Mouse (Mus musculus) myocyte (in vitro differentiated cells): ENCODE measurements around the gene Efcab5. TPM values are rescaled to one million over a fixed set of nuclear protein-coding genes. Genes with fewer than 3 reads are reported as not detected.
"Not testable (repeated sequence)": the region's sequence is repeated elsewhere in the genome, so short reads cannot be mapped to it uniquely, and the experiment has no call there.

Source experiments
- H3K27me3 ChIP-seq: one replicate; pipeline ENCODE4 v1.6.1; 2011; ENCODE audit not compliant: control insufficient read depth, insufficient read depth, insufficient read length
- H3K36me3 ChIP-seq: one replicate; pipeline ENCODE4 v1.6.1; 2011; ENCODE audit not compliant: control insufficient read depth, insufficient read depth
- H3K4me2 ChIP-seq: one replicate; pipeline ENCODE4 v1.6.1; 2011; ENCODE audit warnings: low read depth, control low read depth
- H3K4me3 ChIP-seq: one replicate; pipeline ENCODE4 v1.5.1; 2011; ENCODE audit warnings: mild to moderate bottlenecking, control low read depth, moderate library complexity
- H3K79me2 ChIP-seq: one replicate; pipeline ENCODE4 v1.6.1; 2011; ENCODE audit not compliant: control insufficient read depth, insufficient read depth
- H3ac ChIP-seq: one replicate; pipeline ENCODE4 v1.6.1; 2011; ENCODE audit not compliant: control insufficient read depth, insufficient read length
- CEBPB ChIP-seq: IDR thresholded peaks from 2 replicates; pipeline ENCODE4 v1.6.1; 2011; ENCODE audit warnings: mild to moderate bottlenecking, moderate library complexity; ENCODE audit not compliant: poor library complexity, insufficient read depth, severe bottlenecking
- E2F4 ChIP-seq: IDR thresholded peaks from one replicate; pipeline ENCODE4 v1.6.1; 2011; ENCODE audit warnings: mild to moderate bottlenecking, control low read depth, moderate library complexity; ENCODE audit not compliant: insufficient read depth
- MAX ChIP-seq: IDR thresholded peaks from one replicate; pipeline ENCODE4 v1.6.1; 2011; ENCODE audit warnings: low read depth, mild to moderate bottlenecking, control low read depth
- MYOD1 ChIP-seq, 3 experiments: IDR thresholded peaks; one replicate each; pipeline ENCODE4 v1.6.1; 2011; ENCODE audit warnings: control low read depth in 2 of 3, low read depth in 2 of 3, mild to moderate bottlenecking in 2 of 3, moderate library complexity in 1 of 3; ENCODE audit not compliant: insufficient read length in 2 of 3, control insufficient read depth in 1 of 3
- MYOG ChIP-seq, 3 experiments: IDR thresholded peaks; one replicate each; pipeline ENCODE4 v1.6.1; 2011; ENCODE audit warnings: control low read depth in 2 of 3, low read depth in 2 of 3, mild to moderate bottlenecking in 2 of 3; ENCODE audit not compliant: insufficient read length in 2 of 3, control insufficient read depth in 1 of 3, insufficient read depth in 1 of 3
- POLR2A ChIP-seq: IDR thresholded peaks from one replicate; pipeline ENCODE4 v1.6.1; 2011; ENCODE audit warnings: low read depth, mild to moderate bottlenecking, control low read depth, moderate library complexity; ENCODE audit not compliant: insufficient read length
- POLR2AphosphoS2 ChIP-seq: IDR thresholded peaks from one replicate; pipeline ENCODE4 v1.6.1; 2011; ENCODE audit warnings: low read depth, control low read depth; ENCODE audit not compliant: insufficient read length
- REST ChIP-seq: IDR thresholded peaks from one replicate; pipeline ENCODE4 v1.6.1; 2011; ENCODE audit warnings: mild to moderate bottlenecking, control low read depth, moderate library complexity; ENCODE audit not compliant: insufficient read depth, insufficient read length
- SRF ChIP-seq: IDR thresholded peaks from one replicate; pipeline ENCODE4 v1.6.1; 2011; ENCODE audit warnings: low read depth; ENCODE audit not compliant: control insufficient read depth, insufficient read length
- TCF12 ChIP-seq: IDR thresholded peaks from one replicate; pipeline ENCODE4 v1.6.1; 2011; ENCODE audit warnings: mild to moderate bottlenecking, control low read depth; ENCODE audit not compliant: poor library complexity, insufficient read depth, severe bottlenecking
- TCF3 ChIP-seq: IDR thresholded peaks from one replicate; pipeline ENCODE4 v1.6.1; 2011; ENCODE audit warnings: low read depth, control low read depth; ENCODE audit not compliant: insufficient read length
- USF1 ChIP-seq: IDR thresholded peaks from one replicate; pipeline ENCODE4 v1.6.1; 2011; ENCODE audit warnings: low read depth, mild to moderate bottlenecking, control low read depth, moderate library complexity
- polyA plus RNA-seq: library from polyadenylated mRNA; unstranded; fragments of >200 nt; fragmentation: generic; extraction: Trizol; gene quantifications from one replicate; pipeline ENCODE4 v1.2.1, GENCODE M21; 2012; ENCODE audit warnings: missing spikeins

Efcab5 gene
- polyA plus RNA-seq, 1 experiment = 0.04 TPM

DNA sequence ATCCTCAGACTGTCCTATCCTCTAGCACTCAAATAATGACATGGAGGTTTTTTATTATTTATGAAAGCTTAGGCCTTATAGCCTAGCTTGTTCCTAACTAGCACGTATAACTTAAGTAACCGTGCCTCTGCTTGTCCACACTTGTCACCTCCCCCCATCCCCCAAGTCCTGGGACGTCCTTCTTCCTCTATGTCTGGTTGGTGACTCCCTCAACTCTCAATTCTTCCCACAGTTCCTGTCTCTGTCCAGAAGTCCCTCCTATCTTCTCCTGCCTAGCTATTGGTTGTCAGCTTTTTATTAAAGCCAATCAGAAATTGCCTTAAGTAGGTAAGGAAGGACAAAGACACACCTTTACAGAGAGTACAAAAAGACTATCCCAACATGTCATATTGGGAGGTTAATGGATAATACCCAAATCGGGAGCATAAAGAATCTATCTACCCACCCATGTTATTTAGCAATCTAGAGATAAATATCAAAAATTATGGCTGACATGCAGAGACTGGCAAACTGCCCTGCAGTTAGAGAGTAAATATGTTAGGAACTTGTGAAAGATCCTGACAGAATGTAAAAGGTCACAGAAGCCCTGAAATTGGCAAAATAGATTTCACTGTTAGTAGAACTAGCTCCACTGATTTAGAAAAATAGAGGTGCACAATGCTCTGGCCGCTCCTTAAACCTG lies 104.6 kb downstream of the Efcab5 start:
- Histone ChIP-seq H3K4me2 (no peak overlapping the region), H3K27me3 (peaks cover 31% of the 10 kb centered on the region), H3ac (no peak overlapping the region), H3K36me3 (no peaks in the 10 kb centered on the region), H3K79me2 (no peaks in the 10 kb centered on the region), H3K4me3 (no peak overlapping the region)
- TF ChIP-seq TCF12 (no peak), TCF3 (no peak), POLR2AphosphoS2 (no peak), MAX (no peak), E2F4 (no peak), MYOD1 (IDR thresholded peaks at IDR 0.05; ENCODE audit: control insufficient read depth in 1 of 3, insufficient read length in 2 of 3, low read depth in 2 of 3) (no peak), REST (no peak), CEBPB (no peak), USF1 (no peak), POLR2A (no peak), MYOG (IDR thresholded peaks at IDR 0.05; ENCODE audit: control insufficient read depth in 1 of 3, insufficient read depth in 1 of 3, insufficient read length in 2 of 3, low read depth in 2 of 3) (no peak)

DNA sequence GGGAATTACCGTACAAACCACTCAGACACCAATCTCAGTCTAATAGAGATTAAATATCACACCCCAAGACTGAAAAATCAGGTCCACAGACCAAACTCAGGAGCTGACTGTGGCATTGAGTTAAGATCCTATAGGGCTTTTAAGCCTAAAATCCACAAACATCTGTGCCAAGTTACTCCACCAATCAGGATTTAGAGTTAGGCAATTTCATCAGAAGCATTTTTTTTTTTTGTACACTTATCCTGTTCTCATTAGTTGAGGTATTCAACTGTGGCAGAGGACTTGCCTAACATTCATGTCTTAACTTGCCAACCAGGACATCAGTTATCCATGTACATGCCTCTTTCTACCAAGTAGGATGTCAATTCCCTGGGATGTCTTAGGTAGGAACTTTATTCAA lies 109.4 kb downstream of the Efcab5 start:
- H3K36me3 ChIP-seq = peaks cover 5% of the 10 kb centered on the region
- peaks cover 11% of the 10 kb centered on the region for H3K27me3 ChIP-seq
- TF ChIP-seq TCF12 = no peak
- no peak for TF ChIP-seq POLR2A
- no peak for TF ChIP-seq USF1
- no peak for TF ChIP-seq SRF
- TF ChIP-seq MYOD1 (IDR thresholded peaks at IDR 0.05; ENCODE audit: control insufficient read depth in 1 of 3, insufficient read length in 2 of 3, low read depth in 2 of 3) = no peak
- TF ChIP-seq TCF3 = no peak
- no peak for TF ChIP-seq MAX
- TF ChIP-seq E2F4 = no peak
- no peak for TF ChIP-seq POLR2AphosphoS2
- TF ChIP-seq REST = no peak
- no peak for TF ChIP-seq CEBPB
- no peak for TF ChIP-seq MYOG (IDR thresholded peaks at IDR 0.05; ENCODE audit: control insufficient read depth in 1 of 3, insufficient read depth in 1 of 3, insufficient read length in 2 of 3, low read depth in 2 of 3)

GRCm38 (mm10) chr11:77078273-77079134 lies 110.3 kb downstream of the Efcab5 start, which contains the start of gene Nsrp1:
Gene Nsrp1, minus strand, starts transcription at chr11:77078435.
- H3K79me2 ChIP-seq = peaks cover 31% of the 10 kb centered on the region
- peak within 1 kb of the TSS; percentile 95 for H3K4me2 ChIP-seq
- no peak for TF ChIP-seq USF1
- TF ChIP-seq POLR2A = peak; percentile 98
- TF ChIP-seq POLR2AphosphoS2 = peak; percentile 99
- peak; percentile 30 for TF ChIP-seq SRF
- peak; percentile 18 for TF ChIP-seq E2F4
- peaks cover 5% of the 10 kb centered on the region for H3K36me3 ChIP-seq
- peak within 1 kb of the TSS; percentile 15 for H3ac ChIP-seq
- H3K4me3 ChIP-seq = peak within 1 kb of the TSS; percentile 99
- H3K27me3 ChIP-seq = peaks cover 6% of the 10 kb centered on the region

More for the DNA sequence above, 109.4 kb downstream of the Efcab5 start:
- no peak overlapping the region for H3K4me2 ChIP-seq
- peaks cover 23% of the 10 kb centered on the region for H3K79me2 ChIP-seq
- H3K4me3 ChIP-seq = peak overlapping the region; percentile 99
- H3ac ChIP-seq = no peak overlapping the region

GRCm38 (mm10) chr11:77077792-77078191 lies 111.0 kb downstream of the Efcab5 start:
- peak overlapping the region; percentile 99 for H3K4me3 ChIP-seq
- TF ChIP-seq TCF12 (no peak), USF1 (no peak), MYOD1 (IDR thresholded peaks at IDR 0.05; ENCODE audit: control insufficient read depth in 1 of 3, insufficient read length in 2 of 3, low read depth in 2 of 3) (no peak), E2F4 (no peak), POLR2A (no peak), REST (no peak), POLR2AphosphoS2 (no peak), SRF (no peak), CEBPB (no peak), TCF3 (no peak), MYOG (IDR thresholded peaks at IDR 0.05; ENCODE audit: control insufficient read depth in 1 of 3, insufficient read depth in 1 of 3, insufficient read length in 2 of 3, low read depth in 2 of 3) (no peak), MAX (no peak)
- H3K4me2 ChIP-seq = peak overlapping the region; percentile 92
- H3K79me2 ChIP-seq = peaks cover 38% of the 10 kb centered on the region
- H3K27me3 ChIP-seq = peaks cover 6% of the 10 kb centered on the region
- peak overlapping the region; percentile 15 for H3ac ChIP-seq
- H3K36me3 ChIP-seq = peaks cover 5% of the 10 kb centered on the region

- H3K27me3 ChIP-seq, H3K36me3 ChIP-seq: not testable (repeated sequence)
- Histone ChIP-seq H3K4me2 (peak overlapping the region; percentile 92), H3K79me2 (peaks cover 42% of the 10 kb centered on the region), H3K4me3 (peak overlapping the region; percentile 99), H3ac (peak overlapping the region; percentile 15)
Measured at GRCm38 (mm10) chr11:77077331-77077730, 111.4 kb downstream of the Efcab5 start.
